Mouse (Mus musculus): ENCODE measurements around the gene C1ra. TPM values are rescaled to one million over a fixed set of nuclear protein-coding genes. Genes with fewer than 3 reads are reported as not detected.
"Not testable (repeated sequence)": the region's sequence is repeated elsewhere in the genome, so short reads cannot be mapped to it uniquely, and the experiment has no call there.

Gene C1ra
- 0.84 TPM in 1 of 2 replicates, not detected in the other for total RNA-seq (2015; ENCODE audit: low replicate concordance)
- total RNA-seq (2017; ENCODE audit: low replicate concordance) = 2.5 TPM in 1 of 2 replicates, not detected in the other

- ATAC-seq (replicated peaks; ENCODE audit: low FRiP score, poor library complexity, severe bottlenecking) = no peak
Observed at GRCm38 (mm10) chr6:124512355-124512836, at the start of gene C1ra. TSS of gene C1ra (plus strand) at chr6:124512405.

GRCm38 (mm10) chr6:124463881-124464291 is 48.3 kb upstream of the C1ra start:
- no peak for ATAC-seq (replicated peaks; ENCODE audit: low FRiP score, poor library complexity, severe bottlenecking)

- peak; percentile 93 for ATAC-seq (replicated peaks; ENCODE audit: low FRiP score, poor library complexity, severe bottlenecking)
Observed at GRCm38 (mm10) chr6:124464305-124465271, 47.6 kb upstream of the C1ra start, which contains the start of gene Clstn3. TSS of gene Clstn3 (minus strand) at chr6:124464794.

- no peak for ATAC-seq (replicated peaks; ENCODE audit: low FRiP score, poor library complexity, severe bottlenecking)
Observed at GRCm38 (mm10) chr6:124465299-124465698, 46.9 kb upstream of the C1ra start.

GRCm38 (mm10) chr6:124465729-124466128 is 46.5 kb upstream of the C1ra start:
- no peak for ATAC-seq (replicated peaks; ENCODE audit: low FRiP score, poor library complexity, severe bottlenecking)

GRCm38 (mm10) chr6:124471121-124471520 is 41.1 kb upstream of the C1ra start:
- ATAC-seq (replicated peaks; ENCODE audit: low FRiP score, poor library complexity, severe bottlenecking) = no peak

- not testable (repeated sequence) for ATAC-seq (replicated peaks; ENCODE audit: low FRiP score, poor library complexity, severe bottlenecking)
Observed at GRCm38 (mm10) chr6:124471783-124472638, 40.2 kb upstream of the C1ra start.

GRCm38 (mm10) chr6:124472801-124473200 is 39.4 kb upstream of the C1ra start:
- ATAC-seq (replicated peaks; ENCODE audit: low FRiP score, poor library complexity, severe bottlenecking) = peak; percentile 84

- no peak for ATAC-seq (replicated peaks; ENCODE audit: low FRiP score, poor library complexity, severe bottlenecking)
Observed at GRCm38 (mm10) chr6:124474621-124475020, 37.6 kb upstream of the C1ra start.

- not testable (repeated sequence) for ATAC-seq (replicated peaks; ENCODE audit: low FRiP score, poor library complexity, severe bottlenecking)
Observed at GRCm38 (mm10) chr6:124475335-124476075, 36.7 kb upstream of the C1ra start.

GRCm38 (mm10) chr6:124476216-124476615 is 36.0 kb upstream of the C1ra start:
- ATAC-seq (replicated peaks; ENCODE audit: low FRiP score, poor library complexity, severe bottlenecking) = no peak

GRCm38 (mm10) chr6:124476796-124477195 is 35.4 kb upstream of the C1ra start:
- ATAC-seq (replicated peaks; ENCODE audit: low FRiP score, poor library complexity, severe bottlenecking) = no peak

- ATAC-seq (replicated peaks; ENCODE audit: low FRiP score, poor library complexity, severe bottlenecking) = no peak
Observed at GRCm38 (mm10) chr6:124477221-124477655, 35.0 kb upstream of the C1ra start.

- no peak for ATAC-seq (replicated peaks; ENCODE audit: low FRiP score, poor library complexity, severe bottlenecking)
Observed at GRCm38 (mm10) chr6:124477922-124478651, 34.1 kb upstream of the C1ra start.

- no peak for ATAC-seq (replicated peaks; ENCODE audit: low FRiP score, poor library complexity, severe bottlenecking)
Observed at GRCm38 (mm10) chr6:124478874-124479572, 33.2 kb upstream of the C1ra start.

GRCm38 (mm10) chr6:124479573-124479930 is 32.7 kb upstream of the C1ra start:
- ATAC-seq (replicated peaks; ENCODE audit: low FRiP score, poor library complexity, severe bottlenecking) = no peak

- ATAC-seq (replicated peaks; ENCODE audit: low FRiP score, poor library complexity, severe bottlenecking) = peak; percentile 59; the same call in 1 of the 2 replicates
Observed at GRCm38 (mm10) chr6:124480295-124480694, 31.9 kb upstream of the C1ra start.

- 0 out of 2 replicates have a peak, but pooled peaks have one; percentile 50 for ATAC-seq (replicated peaks; ENCODE audit: low FRiP score, poor library complexity, severe bottlenecking)
Observed at GRCm38 (mm10) chr6:124481571-124481970, 30.6 kb upstream of the C1ra start.
